Mouse (Mus musculus) lung, postnatal 0 days (tissue): ENCODE data around the gene Larp1.
A peak's percentile ranks its signal among the peaks of the same experiment; 100 is the strongest.

ENCODE experiments used
- CTCF ChIP-seq: IDR thresholded peaks from 2 replicates; pipeline ENCODE4 v1.5.1; 2016; ENCODE audit warnings: antibody characterized with exemption, mild to moderate bottlenecking
- EP300 ChIP-seq: IDR thresholded peaks from 2 replicates; pipeline ENCODE4 v1.6.1; 2016; ENCODE audit warnings: antibody characterized with exemption, mild to moderate bottlenecking, control low read depth

DNA sequence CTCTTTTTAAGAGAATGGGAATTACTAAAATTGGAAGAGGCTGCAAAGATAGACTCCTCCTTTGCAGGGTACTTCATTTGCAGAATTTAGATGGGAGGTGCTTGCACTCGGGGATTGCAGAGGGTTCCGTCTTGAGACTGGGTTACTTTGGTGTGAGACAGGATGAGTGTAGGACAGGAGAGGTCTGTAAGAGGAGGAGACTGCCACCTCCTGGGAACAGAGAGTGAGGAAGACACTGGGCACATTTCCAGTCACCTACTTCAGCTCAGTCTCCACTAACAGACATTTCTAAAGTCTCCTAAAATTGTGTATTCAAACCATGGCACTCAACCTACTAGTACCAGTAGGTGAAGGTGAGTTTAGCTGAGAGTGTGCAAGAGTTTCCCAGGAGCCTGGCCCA is 9.4 kb downstream of the Larp1 start:
- peak; percentile 45 for TF ChIP-seq CTCF
- no peak for TF ChIP-seq EP300
